Mouse (Mus musculus): ENCODE data around the gene Ntn3. TPM values are rescaled to one million over a fixed set of nuclear protein-coding genes. Genes with fewer than 3 reads are reported as not detected.

Ntn3 gene
- polyA plus RNA-seq, 1 experiment from 2014 or later = 4.9 TPM

GRCm38 (mm10) chr17:24156394-24156793, 52.9 kb downstream of the Ntn3 start:
- Histone ChIP-seq H3K4me3 (ENCODE audit: low read depth, low read length) (no peak overlapping the region), H3K4me1 (replicated peaks; ENCODE audit: control insufficient read depth, insufficient read depth, low read length) (no peaks in the 10 kb centered on the region; the same call in none of the 2 replicates), H3K27me3 (ENCODE audit: control insufficient read depth, insufficient read depth, low read length) (no peaks in the 10 kb centered on the region), H3K9me3 (ENCODE audit: control insufficient read depth, low read length) (no peaks in the 10 kb centered on the region), H3K9ac (ENCODE audit: low read length) (no peak overlapping the region), H3K27ac (ENCODE audit: low read depth, low read length) (no peak overlapping the region), H3K36me3 (ENCODE audit: control insufficient read depth, insufficient read depth, low read length) (no peaks in the 10 kb centered on the region), H3K4me2 (ENCODE audit: low read depth, low read length, severe bottlenecking) (no peak overlapping the region)
- ATAC-seq (replicated peaks; ENCODE audit: low FRiP score) (no peak), DNase-seq (ENCODE audit: low spot score) (no peak)
- WGBS = 86% methylated on average over 3 of the region's 3 CpGs

GRCm38 (mm10) chr17:24155742-24156141, 53.6 kb downstream of the Ntn3 start:
- no peaks in the 10 kb centered on the region for H3K27me3 ChIP-seq (ENCODE audit: control insufficient read depth, insufficient read depth, low read length)
- H3K4me2 ChIP-seq (ENCODE audit: low read depth, low read length, severe bottlenecking) = no peak overlapping the region
- H3K9ac ChIP-seq (ENCODE audit: low read length) = no peak overlapping the region
- no peaks in the 10 kb centered on the region; the same call in none of the 2 replicates for H3K4me1 ChIP-seq (replicated peaks; ENCODE audit: control insufficient read depth, insufficient read depth, low read length)
- H3K9me3 ChIP-seq (ENCODE audit: control insufficient read depth, low read length) = no peaks in the 10 kb centered on the region
- ATAC-seq (replicated peaks; ENCODE audit: low FRiP score) (no peak), DNase-seq (ENCODE audit: low spot score) (no peak)
- H3K4me3 ChIP-seq (ENCODE audit: low read depth, low read length) = no peak overlapping the region
- no peaks in the 10 kb centered on the region for H3K36me3 ChIP-seq (ENCODE audit: control insufficient read depth, insufficient read depth, low read length)
- H3K27ac ChIP-seq (ENCODE audit: low read depth, low read length) = no peak overlapping the region
- 91% methylated on average over 9 of the region's 9 CpGs for WGBS

- DNase-seq (ENCODE audit: low spot score) = no peak
- no peaks in the 10 kb centered on the region for H3K36me3 ChIP-seq (ENCODE audit: control insufficient read depth, insufficient read depth, low read length)
- H3K9ac ChIP-seq (ENCODE audit: low read length) = no peak overlapping the region
- no peaks in the 10 kb centered on the region for H3K27me3 ChIP-seq (ENCODE audit: control insufficient read depth, insufficient read depth, low read length)
- no peak for ATAC-seq (replicated peaks; ENCODE audit: low FRiP score)
- H3K4me3 ChIP-seq (ENCODE audit: low read depth, low read length) = no peak overlapping the region
- H3K9me3 ChIP-seq (ENCODE audit: control insufficient read depth, low read length) = no peaks in the 10 kb centered on the region
- 78% methylated on average over 3 of the region's 3 CpGs for WGBS
- H3K4me1 ChIP-seq (replicated peaks; ENCODE audit: control insufficient read depth, insufficient read depth, low read length) = no peaks in the 10 kb centered on the region; the same call in none of the 2 replicates
- H3K4me2 ChIP-seq (ENCODE audit: low read depth, low read length, severe bottlenecking) = no peak overlapping the region
- H3K27ac ChIP-seq (ENCODE audit: low read depth, low read length) = no peak overlapping the region
These were observed 54.9 kb downstream of the Ntn3 start for GRCm38 (mm10) chr17:24154463-24154862.

Small RNA genes lying within 50 kb of the gene (microRNA-seq; reads per million reads assigned to microRNA genes)
- gene Mir5134 (ENCODE audit: insufficient number of aligned reads) = 3.4 reads per million
- gene Mir6965 (ENCODE audit: insufficient number of aligned reads) = 2.5 reads per million

Other genes with a start within 250 kb of the Ntn3 start
- not detected in 2 replicates for gene Prss30, start 229.0 kb downstream of the Ntn3 start, polyA plus RNA-seq (2014; fragmentation: Nextera tagmentation; extraction: Ambion mirVana)
- not detected in 2 replicates for gene Prss22, start 211.4 kb downstream of the Ntn3 start, polyA plus RNA-seq (2014; fragmentation: Nextera tagmentation; extraction: Ambion mirVana)
- gene Prss27, start 171.4 kb downstream of the Ntn3 start, polyA plus RNA-seq (2014; fragmentation: Nextera tagmentation; extraction: Ambion mirVana) = 0.15 TPM in 1 of 2 replicates, not detected in the other
- 82.8 and 85.0 TPM in 2 replicates for gene Kctd5, start 136.0 kb downstream of the Ntn3 start, polyA plus RNA-seq (2014; fragmentation: Nextera tagmentation; extraction: Ambion mirVana)
- gene Pdpk1, start 58.6 kb downstream of the Ntn3 start, polyA plus RNA-seq (2014; fragmentation: Nextera tagmentation; extraction: Ambion mirVana) = 46.6 and 47.5 TPM in 2 replicates
- gene Amdhd2, start 45.8 kb downstream of the Ntn3 start, polyA plus RNA-seq (2014; fragmentation: Nextera tagmentation; extraction: Ambion mirVana) = 29.5 and 34.7 TPM in 2 replicates
- gene Atp6v0c, start 39.8 kb downstream of the Ntn3 start, polyA plus RNA-seq (2014; fragmentation: Nextera tagmentation; extraction: Ambion mirVana) = 394 and 453 TPM in 2 replicates
- 8.3 and 8.4 TPM in 2 replicates for gene Tbc1d24, start 4.0 kb downstream of the Ntn3 start, polyA plus RNA-seq (2014; fragmentation: Nextera tagmentation; extraction: Ambion mirVana)
- gene Tedc2, start 11.3 kb upstream of the Ntn3 start, polyA plus RNA-seq (2014; fragmentation: Nextera tagmentation; extraction: Ambion mirVana) = 17.7 and 19.2 TPM in 2 replicates
- gene Ccnf, start 42.0 kb upstream of the Ntn3 start, polyA plus RNA-seq (2014; fragmentation: Nextera tagmentation; extraction: Ambion mirVana) = 117 and 120 TPM in 2 replicates
- gene Abca17, start 141.5 kb upstream of the Ntn3 start, polyA plus RNA-seq (2014; fragmentation: Nextera tagmentation; extraction: Ambion mirVana) = not detected in 2 replicates
- gene Abca3, start 142.4 kb upstream of the Ntn3 start, polyA plus RNA-seq (2014; fragmentation: Nextera tagmentation; extraction: Ambion mirVana) = 12.9 and 14.6 TPM in 2 replicates
- 441 and 443 TPM in 2 replicates for gene Rnps1, start 205.0 kb upstream of the Ntn3 start, polyA plus RNA-seq (2014; fragmentation: Nextera tagmentation; extraction: Ambion mirVana)
- gene Eci1, start 217.1 kb upstream of the Ntn3 start, polyA plus RNA-seq (2014; fragmentation: Nextera tagmentation; extraction: Ambion mirVana) = 59.7 and 68.7 TPM in 2 replicates
- 2.7 and 3.3 TPM in 2 replicates for gene Dnase1l2, start 233.6 kb upstream of the Ntn3 start, polyA plus RNA-seq (2014; fragmentation: Nextera tagmentation; extraction: Ambion mirVana)

Measured in forebrain, embryonic 11.5 days (tissue).